Mouse (Mus musculus) neural tube, embryonic 11.5 days (tissue): ENCODE measurements at regions not wholly inside any gene's neighbourhood (a gene's known extent, or its start where the extent isn't known, plus 50 kb on each side); places are given as distances from the start of the nearest gene placed in this dataset.

ENCODE experiments used
- ATAC-seq: fragments of 200-750 bp; cut with Nextera tagmentation; 2 replicates; pipeline ENCODE4 v1.8.0; 2017; ENCODE audit warnings: moderate number of reproducible peaks, mild to moderate bottlenecking, moderate TSS enrichment, moderate library complexity; ENCODE audit not compliant: insufficient read depth, low FRiP score, low TSS enrichment
- DNase-seq: peaks from one replicate; pipeline ENCODE4 v3.0.0-alpha.2; 2015; ENCODE audit warnings: low spot score
- H3K27ac ChIP-seq: fragments of 300-500 bp; sonication (generic); 2 replicates; pipeline ENCODE4 v1.5.1; 2014; ENCODE audit warnings: low read depth, mild to moderate bottlenecking, low read length
- H3K27me3 ChIP-seq: fragments of 300-500 bp; sonication (generic); 2 replicates; pipeline ENCODE4 v1.6.1; 2014; ENCODE audit warnings: mild to moderate bottlenecking, low read length, mixed read lengths; ENCODE audit not compliant: control insufficient read depth, insufficient read depth
- H3K36me3 ChIP-seq: fragments of 300-500 bp; sonication (generic); 2 replicates; pipeline ENCODE4 v1.6.1; 2014; ENCODE audit warnings: mild to moderate bottlenecking, low read length, moderate library complexity, mixed read lengths; ENCODE audit not compliant: control insufficient read depth, insufficient read depth
- H3K4me1 ChIP-seq: fragments of 300-500 bp; sonication (generic); 2 replicates; pipeline ENCODE4 v1.6.1; 2014; ENCODE audit warnings: low read length, mixed read lengths; ENCODE audit not compliant: control insufficient read depth, insufficient read depth
- H3K4me2 ChIP-seq: fragments of 300-500 bp; sonication (generic); 2 replicates; pipeline ENCODE4 v1.6.1; 2014; ENCODE audit warnings: low read depth, mild to moderate bottlenecking, moderate library complexity
- H3K4me3 ChIP-seq: fragments of 300-500 bp; sonication (generic); 2 replicates; pipeline ENCODE4 v1.5.1; 2014; ENCODE audit warnings: low read depth, low read length
- H3K9ac ChIP-seq: fragments of 300-500 bp; sonication (generic); 2 replicates; pipeline ENCODE4 v1.6.1; 2014; ENCODE audit warnings: mild to moderate bottlenecking, low read length
- H3K9me3 ChIP-seq: fragments of 300-500 bp; sonication (generic); 2 replicates; pipeline ENCODE4 v1.6.1; 2016; ENCODE audit warnings: low read length; ENCODE audit not compliant: control insufficient read depth
- WGBS: fragments of 180-500 bp; shearing (Covaris S2); extraction: QIAGEN DNeasy Blood & Tissue Kit; methylation state at CpG from one replicate; pipeline ENCODE4 v1.1.7; 2014; 5-methylcytosine and 5-hydroxymethylcytosine counted together

- no peaks in the 10 kb centered on the region for H3K4me1 ChIP-seq
- H3K4me3 ChIP-seq: no peak overlapping the region
- 66% methylated on average over 9 of the region's 9 CpGs for WGBS
- H3K27me3 ChIP-seq: no peaks in the 10 kb centered on the region
- H3K9me3 ChIP-seq: no peaks in the 10 kb centered on the region
- no peak overlapping the region for H3K9ac ChIP-seq
- ATAC-seq (no peak), DNase-seq (no peak)
- H3K27ac ChIP-seq: no peak overlapping the region
- no peak overlapping the region for H3K4me2 ChIP-seq
- H3K36me3 ChIP-seq: no peaks in the 10 kb centered on the region
These were observed 211.2 kb upstream of the Klf14 start for GRCm38 (mm10) chr6:31169868-31170600.

DNA sequence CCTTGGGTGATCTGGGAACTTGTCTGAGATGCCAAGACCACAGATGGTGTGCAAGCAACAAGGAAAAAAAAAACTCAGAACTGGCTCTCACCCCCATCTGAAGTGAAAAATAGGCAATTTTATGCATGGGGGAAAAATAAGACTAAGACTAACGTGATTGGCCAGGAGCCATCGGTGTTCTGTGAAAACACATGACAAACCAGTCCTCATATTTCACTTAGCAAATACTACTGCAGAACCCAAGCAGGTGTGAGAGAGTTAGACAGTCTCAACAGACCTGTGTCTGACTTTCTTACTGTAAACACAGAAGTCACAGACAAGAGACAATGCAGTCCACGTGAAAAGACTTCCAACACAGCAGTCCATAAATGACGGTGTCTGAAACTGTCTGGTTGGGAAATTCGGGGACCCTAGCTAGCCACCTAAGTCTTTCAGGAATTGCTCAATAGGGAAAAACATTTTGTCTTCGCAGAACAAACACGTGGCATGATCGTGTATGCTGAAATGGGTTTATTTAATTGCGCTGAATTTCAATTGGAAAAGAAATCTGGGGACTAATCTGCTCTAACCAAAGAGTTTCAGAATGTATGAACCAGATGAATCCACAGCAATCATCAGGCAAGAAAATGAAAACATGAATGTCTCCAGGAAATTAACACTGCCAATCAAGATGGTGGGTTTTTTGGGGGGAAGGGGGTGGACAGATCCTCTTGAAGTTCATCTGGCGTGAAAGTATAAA, 213.1 kb upstream of the Klf14 start:
- no peaks in the 10 kb centered on the region for H3K9me3 ChIP-seq
- no peaks in the 10 kb centered on the region for H3K36me3 ChIP-seq
- H3K27me3 ChIP-seq: no peaks in the 10 kb centered on the region
- no peaks in the 10 kb centered on the region for H3K4me1 ChIP-seq
- H3K4me3 ChIP-seq: no peak overlapping the region
- H3K27ac ChIP-seq: no peak overlapping the region
- 90% methylated on average over 10 of the region's 10 CpGs for WGBS
- no peak overlapping the region for H3K9ac ChIP-seq
- no peak for ATAC-seq
- DNase-seq: no peak
- no peak overlapping the region for H3K4me2 ChIP-seq

GRCm38 (mm10) chr6:31175769-31176168, 216.9 kb upstream of the Klf14 start:
- DNase-seq: no peak
- Histone ChIP-seq H3K27ac (no peak overlapping the region), H3K4me2 (no peak overlapping the region), H3K9me3 (no peaks in the 10 kb centered on the region), H3K36me3 (no peaks in the 10 kb centered on the region), H3K4me3 (no peak overlapping the region), H3K4me1 (no peaks in the 10 kb centered on the region), H3K9ac (no peak overlapping the region), H3K27me3 (no peaks in the 10 kb centered on the region)
- ATAC-seq: no peak
- WGBS: 77% methylated on average over 6 of the region's 6 CpGs

GRCm38 (mm10) chr6:31176368-31176767, 217.5 kb upstream of the Klf14 start:
- no peak for DNase-seq
- WGBS: 75% methylated on average over 8 of the region's 8 CpGs
- H3K36me3 ChIP-seq: no peaks in the 10 kb centered on the region

GRCm38 (mm10) chr6:31176831-31177230, 218.0 kb upstream of the Klf14 start:
- Histone ChIP-seq H3K27ac (no peak overlapping the region), H3K9ac (no peak overlapping the region), H3K36me3 (no peaks in the 10 kb centered on the region), H3K4me1 (no peaks in the 10 kb centered on the region), H3K27me3 (no peaks in the 10 kb centered on the region), H3K4me3 (no peak overlapping the region), H3K9me3 (no peaks in the 10 kb centered on the region), H3K4me2 (no peak overlapping the region)
- whole genome bisulfite sequencing: 85% methylated on average over 1 of the region's 1 CpGs
- ATAC-seq (no peak), DNase-seq (no peak)

More at GRCm38 (mm10) chr6:31176368-31176767, 217.5 kb upstream of the Klf14 start:
- Histone ChIP-seq H3K9me3 (no peaks in the 10 kb centered on the region), H3K4me2 (no peak overlapping the region), H3K4me1 (no peaks in the 10 kb centered on the region), H3K27ac (no peak overlapping the region), H3K4me3 (no peak overlapping the region), H3K27me3 (no peaks in the 10 kb centered on the region), H3K9ac (no peak overlapping the region)
- ATAC-seq: no peak

GRCm38 (mm10) chr6:31178201-31178880, 219.5 kb upstream of the Klf14 start:
- Histone ChIP-seq H3K4me3 (no peak overlapping the region), H3K4me2 (no peak overlapping the region), H3K9ac (no peak overlapping the region), H3K27ac (no peak overlapping the region), H3K4me1 (no peaks in the 10 kb centered on the region), H3K36me3 (no peaks in the 10 kb centered on the region), H3K9me3 (no peaks in the 10 kb centered on the region), H3K27me3 (no peaks in the 10 kb centered on the region)
- 85% methylated on average over 8 of the region's 8 CpGs for WGBS
- ATAC-seq (no peak), DNase-seq (no peak)

DNA sequence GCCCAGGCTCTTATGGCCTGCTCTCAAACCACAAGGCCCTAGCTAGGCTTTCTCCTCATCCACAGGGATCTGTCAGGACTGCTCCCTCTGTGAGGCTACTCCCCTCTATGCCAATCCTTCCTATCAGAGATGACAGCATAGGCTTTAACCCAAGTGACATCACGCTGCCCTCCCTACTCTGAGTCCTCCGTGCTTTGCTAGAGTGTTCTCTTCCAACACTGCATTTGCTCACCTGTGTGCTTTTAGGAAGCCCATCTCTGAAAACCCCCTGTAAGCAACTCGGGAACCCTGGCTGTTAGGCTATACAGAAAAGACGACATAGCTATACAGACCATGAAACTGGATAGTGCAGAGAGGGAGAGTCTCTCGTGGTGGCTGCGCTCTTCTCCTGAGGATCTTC, 216.3 kb upstream of the Mkln1 start:
- Histone ChIP-seq H3K9me3 (no peaks in the 10 kb centered on the region), H3K27ac (no peak overlapping the region), H3K27me3 (no peaks in the 10 kb centered on the region), H3K36me3 (no peaks in the 10 kb centered on the region), H3K9ac (no peak overlapping the region), H3K4me1 (no peaks in the 10 kb centered on the region), H3K4me2 (no peak overlapping the region), H3K4me3 (no peak overlapping the region)
- WGBS: 81% methylated on average over 6 of the region's 6 CpGs
- DNase-seq (no peak), ATAC-seq (no peak)

DNA sequence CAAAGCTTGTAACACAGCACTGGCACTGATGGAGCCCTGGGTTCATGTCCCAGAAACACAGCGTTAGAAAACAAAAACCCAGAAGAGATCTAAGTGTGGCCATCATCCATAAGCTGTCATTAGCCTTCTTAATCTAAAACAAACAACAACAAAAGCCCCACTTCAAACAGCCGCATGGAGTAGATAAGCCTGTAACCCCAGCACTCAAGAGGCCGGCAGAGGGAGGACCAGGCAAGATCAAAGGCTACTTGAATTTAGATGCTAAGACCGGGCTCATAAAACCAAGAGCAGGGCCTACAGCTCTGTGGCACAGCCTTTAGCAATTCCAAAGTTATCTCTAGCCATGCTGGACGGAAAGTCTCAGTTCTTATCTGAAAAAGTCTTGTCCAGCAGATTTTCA, 215.4 kb upstream of the Mkln1 start:
- no peak overlapping the region for H3K27ac ChIP-seq
- no peak for ATAC-seq
- H3K27me3 ChIP-seq: no peaks in the 10 kb centered on the region
- H3K4me2 ChIP-seq: no peak overlapping the region
- no peak overlapping the region for H3K4me3 ChIP-seq
- no peaks in the 10 kb centered on the region for H3K36me3 ChIP-seq
- no peak for DNase-seq
- 22% methylated on average over 5 of the region's 5 CpGs for WGBS
- H3K4me1 ChIP-seq: no peaks in the 10 kb centered on the region
- H3K9ac ChIP-seq: no peak overlapping the region
- no peaks in the 10 kb centered on the region for H3K9me3 ChIP-seq
